Mouse (Mus musculus): ENCODE results near the gene Clybl. TPM values are rescaled to one million over a fixed set of nuclear protein-coding genes. Genes with fewer than 3 reads are reported as not detected.

The Clybl gene
- total and polyA plus RNA-seq, 3 experiments, result 13.4 to 36.6 TPM; not detected in 1

- no peak overlapping the region for H3K4me3 ChIP-seq (ENCODE audit: control insufficient read depth in 1 of 2, insufficient read depth in 1 of 2, low read depth in 2 of 2, low read length in 2 of 2)
- DNase-seq (ENCODE audit: low read depth, low spot score), result no peak
- no peak overlapping the region for H3K9ac ChIP-seq (ENCODE audit: control insufficient read depth, low read depth, low read length, poor library complexity, severe bottlenecking)
Measured at GRCm38 (mm10) chr14:122393119-122393518, 211.6 kb downstream of the Clybl start.

GRCm38 (mm10) chr14:122398676-122399075 lies 217.2 kb downstream of the Clybl start:
- Histone ChIP-seq H3K9ac (ENCODE audit: control insufficient read depth, low read depth, low read length, poor library complexity, severe bottlenecking) (no peak overlapping the region), H3K27ac (ENCODE audit: control insufficient read depth, low read depth, low read length) (no peak overlapping the region), H3K79me2 (ENCODE audit: control insufficient read depth, insufficient read depth, low read length, poor library complexity) (no peaks in the 10 kb centered on the region), H3K36me3 (ENCODE audit: control insufficient read depth in 1 of 2, insufficient read depth in 2 of 2, low read length in 2 of 2) (no peaks in the 10 kb centered on the region), H3K4me1 (ENCODE audit: control insufficient read depth in 1 of 2, insufficient read depth in 2 of 2, low read length in 2 of 2) (no peaks in the 10 kb centered on the region), H3K4me3 (ENCODE audit: control insufficient read depth in 1 of 2, insufficient read depth in 1 of 2, low read depth in 2 of 2, low read length in 2 of 2) (no peak overlapping the region), H3K9me3 (replicated peaks; ENCODE audit: insufficient read depth, low read length) (no peaks in the 10 kb centered on the region), H3K27me3 (ENCODE audit: control insufficient read depth in 1 of 2, insufficient read depth in 2 of 2, low read length in 2 of 2) (no peaks in the 10 kb centered on the region)
- TF ChIP-seq NRF1 (IDR thresholded peaks at IDR 0.05; ENCODE audit: insufficient read depth, low read depth, low read length, poor library complexity, severe bottlenecking), result no peak
- TF ChIP-seq POLR2AphosphoS2 (IDR thresholded peaks at IDR 0.05; ENCODE audit: low read length), result no peak
- no peak for TF ChIP-seq TAL1 (IDR thresholded peaks at IDR 0.05; ENCODE audit: low read length)
- TF ChIP-seq POLR2AphosphoS5 (IDR thresholded peaks at IDR 0.05; ENCODE audit: borderline replicate concordance, low read depth, low read length), result no peak
- TF ChIP-seq CHD1 (IDR thresholded peaks at IDR 0.05; ENCODE audit: low read depth, low read length), result no peak
- no peak for TF ChIP-seq JUND (IDR thresholded peaks at IDR 0.05; ENCODE audit: low read depth, low read length)
- TF ChIP-seq MAFK (IDR thresholded peaks at IDR 0.05; ENCODE audit: borderline replicate concordance, low read depth, low read length), result no peak
- no peak for TF ChIP-seq USF1 (IDR thresholded peaks at IDR 0.05; ENCODE audit: low read depth, low read length)
- no peak for TF ChIP-seq GATA1 (IDR thresholded peaks at IDR 0.05; ENCODE audit: low read depth, low read length)
- no peak for DNase-seq (ENCODE audit: low read depth, low spot score)

More at GRCm38 (mm10) chr14:122393119-122393518, 211.6 kb downstream of the Clybl start:
- Histone ChIP-seq H3K79me2 (ENCODE audit: control insufficient read depth, insufficient read depth, low read length, poor library complexity) (no peaks in the 10 kb centered on the region), H3K36me3 (ENCODE audit: control insufficient read depth in 1 of 2, insufficient read depth in 2 of 2, low read length in 2 of 2) (peaks cover 0 to 9% of the 10 kb centered on the region in 2 experiments; a peak in 2 of 4 replicates), H3K9me3 (replicated peaks; ENCODE audit: insufficient read depth, low read length) (no peaks in the 10 kb centered on the region), H3K27ac (ENCODE audit: control insufficient read depth, low read depth, low read length) (no peak overlapping the region), H3K27me3 (ENCODE audit: control insufficient read depth in 1 of 2, insufficient read depth in 2 of 2, low read length in 2 of 2) (no peaks in the 10 kb centered on the region), H3K4me1 (ENCODE audit: control insufficient read depth in 1 of 2, insufficient read depth in 2 of 2, low read length in 2 of 2) (peaks cover 8 to 11% of the 10 kb centered on the region in 2 experiments; a peak in 3 of 4 replicates)
- TF ChIP-seq ELF1 (IDR thresholded peaks at IDR 0.05; ENCODE audit: low read depth, low read length) (no peak), TCF12 (IDR thresholded peaks at IDR 0.05; ENCODE audit: low read depth, low read length) (no peak), MYC (IDR thresholded peaks at IDR 0.05; ENCODE audit: low read depth, low read length) (no peak), RCOR1 (IDR thresholded peaks at IDR 0.05; ENCODE audit: low read depth, low read length) (no peak), ZNF384 (IDR thresholded peaks at IDR 0.05; ENCODE audit: low read depth, low read length) (no peak), ETS1 (IDR thresholded peaks at IDR 0.05; ENCODE audit: low read depth, low read length) (no peak), MYB (IDR thresholded peaks at IDR 0.05; ENCODE audit: low read depth, low read length) (no peak), SMC3 (IDR thresholded peaks at IDR 0.05; ENCODE audit: low read depth, low read length) (no peak), ZC3H11A (IDR thresholded peaks at IDR 0.05; ENCODE audit: low read depth, low read length) (no peak)
